Mouse (Mus musculus) liver, embryonic 15.5 days (tissue): ENCODE measurements around the gene Gldc. TPM values are rescaled to one million over a fixed set of nuclear protein-coding genes. Genes with fewer than 3 reads are reported as not detected.
A peak's percentile ranks its signal among the peaks of the same experiment; 100 is the strongest.

ENCODE experiments used
- ATAC-seq: fragments of 200-750 bp; cut with Nextera tagmentation; 2 replicates; pipeline ENCODE4 v1.8.0; 2017; ENCODE audit warnings: moderate number of reproducible peaks, mild to moderate bottlenecking, moderate library complexity; ENCODE audit not compliant: insufficient read depth
- H3K27ac ChIP-seq: fragments of 300-500 bp; sonication (generic); replicated peaks from 2 replicates; pipeline ENCODE4 v1.5.1; 2015; ENCODE audit warnings: mild to moderate bottlenecking, inconsistent platforms
- H3K27me3 ChIP-seq: fragments of 300-500 bp; sonication (generic); 2 replicates; pipeline ENCODE4 v1.6.1; 2015; ENCODE audit warnings: mild to moderate bottlenecking, inconsistent platforms
- H3K36me3 ChIP-seq: fragments of 300-500 bp; sonication (generic); replicated peaks from 2 replicates; pipeline ENCODE4 v1.6.1; 2015; ENCODE audit warnings: moderate library complexity, mild to moderate bottlenecking, inconsistent platforms
- H3K4me1 ChIP-seq: fragments of 300-500 bp; sonication (generic); replicated peaks from 2 replicates; pipeline ENCODE4 v1.6.1; 2015; ENCODE audit warnings: inconsistent platforms
- H3K4me2 ChIP-seq: fragments of 300-500 bp; sonication (generic); 2 replicates; pipeline ENCODE4 v1.6.1; 2015; ENCODE audit warnings: moderate library complexity, mild to moderate bottlenecking, inconsistent platforms
- H3K4me3 ChIP-seq: fragments of 300-500 bp; sonication (generic); replicated peaks from 2 replicates; pipeline ENCODE4 v1.5.1; 2015; ENCODE audit warnings: mild to moderate bottlenecking, inconsistent platforms
- H3K9ac ChIP-seq: fragments of 300-500 bp; sonication (generic); 2 replicates; pipeline ENCODE4 v1.6.1; 2015; ENCODE audit warnings: moderate library complexity, mild to moderate bottlenecking, inconsistent platforms
- H3K9me3 ChIP-seq: fragments of 300-500 bp; sonication (generic); replicated peaks from 2 replicates; pipeline ENCODE4 v1.6.1; 2016; ENCODE audit warnings: inconsistent platforms
- WGBS: fragments of 180-500 bp; shearing (Covaris S2); methylation state at CpG from one replicate; pipeline ENCODE4 v1.1.7; 2015; ENCODE audit warnings: mixed read lengths; ENCODE audit not compliant: insufficient replicate concordance; 5-methylcytosine and 5-hydroxymethylcytosine counted together
- polyA plus RNA-seq: library from polyadenylated mRNA; unstranded; fragments of >200 nt; fragmentation: Nextera tagmentation; extraction: Ambion mirVana; gene quantifications from 2 replicates; pipeline ENCODE4 v1.2.1, GENCODE M21; 2015

Gldc gene
- polyA plus RNA-seq, 1 experiment from 2014 or later = 25.1 TPM

- no peaks in the 10 kb centered on the region for H3K9me3 ChIP-seq
- H3K4me3 ChIP-seq = no peak overlapping the region
- no peaks in the 10 kb centered on the region for H3K27me3 ChIP-seq
- H3K4me1 ChIP-seq = 0 out of 2 replicates have a peak, but pooled peaks cover 7% of the 10 kb centered on the region
- 0 out of 2 replicates have a peak overlapping the region, but pooled peaks have one; percentile 39 for H3K27ac ChIP-seq
- no peak overlapping the region for H3K4me2 ChIP-seq
- ATAC-seq = no peak
- no peaks in the 10 kb centered on the region for H3K36me3 ChIP-seq
- no peak overlapping the region for H3K9ac ChIP-seq
- 60% methylated on average over 4 of the region's 4 CpGs for WGBS
Observed at GRCm38 (mm10) chr19:30158189-30158588, 17.0 kb downstream of the Gldc start.

- peak; percentile 40; the same call in 1 of the 2 replicates for ATAC-seq
- no peak overlapping the region for H3K4me3 ChIP-seq
- H3K4me2 ChIP-seq = no peak overlapping the region
- 62% methylated on average over 12 of the region's 12 CpGs for WGBS
- no peaks in the 10 kb centered on the region for H3K9me3 ChIP-seq
- 0 out of 2 replicates have a peak, but pooled peaks cover 7% of the 10 kb centered on the region for H3K4me1 ChIP-seq
- H3K9ac ChIP-seq = no peak overlapping the region
- peak overlapping the region; percentile 55 for H3K27ac ChIP-seq
- no peaks in the 10 kb centered on the region for H3K36me3 ChIP-seq
- H3K27me3 ChIP-seq = no peaks in the 10 kb centered on the region
Observed at GRCm38 (mm10) chr19:30157031-30157687, 18.1 kb downstream of the Gldc start.

GRCm38 (mm10) chr19:30153729-30154128 is 21.5 kb downstream of the Gldc start:
- Histone ChIP-seq H3K4me3 (no peak overlapping the region), H3K27ac (no peak overlapping the region), H3K9ac (no peak overlapping the region), H3K9me3 (no peaks in the 10 kb centered on the region), H3K27me3 (no peaks in the 10 kb centered on the region), H3K4me2 (no peak overlapping the region), H3K36me3 (no peaks in the 10 kb centered on the region), H3K4me1 (0 out of 2 replicates have a peak, but pooled peaks cover 5% of the 10 kb centered on the region)
- WGBS = 47% methylated on average over 3 of the region's 3 CpGs
- no peak for ATAC-seq

GRCm38 (mm10) chr19:30151290-30151689 is 23.9 kb downstream of the Gldc start:
- Histone ChIP-seq H3K4me3 (no peak overlapping the region), H3K36me3 (no peaks in the 10 kb centered on the region), H3K27me3 (no peaks in the 10 kb centered on the region), H3K27ac (no peak overlapping the region), H3K9me3 (no peaks in the 10 kb centered on the region), H3K4me1 (no peaks in the 10 kb centered on the region), H3K9ac (no peak overlapping the region), H3K4me2 (no peak overlapping the region)
- WGBS = 72% methylated on average over 10 of the region's 10 CpGs
- peak; percentile 49; the same call in 1 of the 2 replicates for ATAC-seq

GRCm38 (mm10) chr19:30149238-30149805 is 25.9 kb downstream of the Gldc start:
- H3K9me3 ChIP-seq = no peaks in the 10 kb centered on the region
- 50% methylated on average over 6 of the region's 6 CpGs for WGBS
- no peaks in the 10 kb centered on the region for H3K4me1 ChIP-seq
- H3K27ac ChIP-seq = no peak overlapping the region
- no peak overlapping the region for H3K9ac ChIP-seq
- no peak overlapping the region for H3K4me2 ChIP-seq
- H3K4me3 ChIP-seq = no peak overlapping the region
- no peaks in the 10 kb centered on the region for H3K36me3 ChIP-seq
- no peaks in the 10 kb centered on the region for H3K27me3 ChIP-seq
- ATAC-seq = no peak

GRCm38 (mm10) chr19:30147306-30147705 is 27.9 kb downstream of the Gldc start:
- Histone ChIP-seq H3K27ac (no peak overlapping the region), H3K27me3 (no peaks in the 10 kb centered on the region), H3K4me1 (no peaks in the 10 kb centered on the region), H3K4me3 (no peak overlapping the region), H3K9ac (no peak overlapping the region), H3K9me3 (no peaks in the 10 kb centered on the region), H3K36me3 (no peaks in the 10 kb centered on the region), H3K4me2 (no peak overlapping the region)
- WGBS = 47% methylated on average over 4 of the region's 4 CpGs
- no peak for ATAC-seq

- H3K4me2 ChIP-seq = no peak overlapping the region
- no peaks in the 10 kb centered on the region for H3K4me1 ChIP-seq
- no peak overlapping the region for H3K9ac ChIP-seq
- no peak for ATAC-seq
- no peaks in the 10 kb centered on the region for H3K27me3 ChIP-seq
- no peaks in the 10 kb centered on the region for H3K36me3 ChIP-seq
- WGBS = 46% methylated on average over 6 of the region's 6 CpGs
- no peaks in the 10 kb centered on the region for H3K9me3 ChIP-seq
- H3K27ac ChIP-seq = no peak overlapping the region
- H3K4me3 ChIP-seq = no peak overlapping the region
Observed at GRCm38 (mm10) chr19:30146761-30147160, 28.5 kb downstream of the Gldc start.

- H3K36me3 ChIP-seq = no peaks in the 10 kb centered on the region
- 63% methylated on average over 4 of the region's 4 CpGs for WGBS
- H3K4me3 ChIP-seq = no peak overlapping the region
Observed at GRCm38 (mm10) chr19:30145106-30145505, 30.1 kb downstream of the Gldc start.

GRCm38 (mm10) chr19:30136308-30136707 is 38.9 kb downstream of the Gldc start:
- 61% methylated on average over 1 of the region's 1 CpGs for WGBS
- Histone ChIP-seq H3K4me2 (no peak overlapping the region), H3K27me3 (no peaks in the 10 kb centered on the region), H3K4me3 (no peak overlapping the region), H3K9me3 (no peaks in the 10 kb centered on the region), H3K4me1 (no peaks in the 10 kb centered on the region), H3K27ac (no peak overlapping the region), H3K9ac (no peak overlapping the region), H3K36me3 (no peaks in the 10 kb centered on the region)
- no peak for ATAC-seq

More at GRCm38 (mm10) chr19:30145106-30145505, 30.1 kb downstream of the Gldc start:
- Histone ChIP-seq H3K27ac (no peak overlapping the region), H3K27me3 (no peaks in the 10 kb centered on the region), H3K4me2 (no peak overlapping the region), H3K9me3 (no peaks in the 10 kb centered on the region), H3K4me1 (no peaks in the 10 kb centered on the region), H3K9ac (no peak overlapping the region)
- ATAC-seq = peak; percentile 74

GRCm38 (mm10) chr19:30128177-30128576 is 47.1 kb downstream of the Gldc start:
- no peak for ATAC-seq
- WGBS = 35% methylated on average over 4 of the region's 4 CpGs
- 0 out of 2 replicates have a peak, but pooled peaks cover 14% of the 10 kb centered on the region for H3K36me3 ChIP-seq
- no peak overlapping the region for H3K4me3 ChIP-seq
- no peaks in the 10 kb centered on the region for H3K9me3 ChIP-seq
- H3K4me1 ChIP-seq = no peaks in the 10 kb centered on the region
- no peaks in the 10 kb centered on the region for H3K27me3 ChIP-seq
- no peak overlapping the region for H3K27ac ChIP-seq
- H3K4me2 ChIP-seq = no peak overlapping the region
- H3K9ac ChIP-seq = no peak overlapping the region

- no peak overlapping the region for H3K4me2 ChIP-seq
- 72% methylated on average over 7 of the region's 7 CpGs for WGBS
- H3K9ac ChIP-seq = no peak overlapping the region
- H3K27ac ChIP-seq = no peak overlapping the region
- ATAC-seq = no peak
- H3K36me3 ChIP-seq = 0 out of 2 replicates have a peak, but pooled peaks cover 17% of the 10 kb centered on the region
- H3K27me3 ChIP-seq = no peaks in the 10 kb centered on the region
- no peak overlapping the region for H3K4me3 ChIP-seq
- no peaks in the 10 kb centered on the region for H3K4me1 ChIP-seq
- H3K9me3 ChIP-seq = no peaks in the 10 kb centered on the region
Observed at GRCm38 (mm10) chr19:30125670-30126059, 49.6 kb downstream of the Gldc start.
